Mouse (Mus musculus): ENCODE results near the gene Mrpl53.
A peak's percentile ranks its signal among the peaks of the same experiment; 100 is the strongest.

The Mrpl53 gene

DNA sequence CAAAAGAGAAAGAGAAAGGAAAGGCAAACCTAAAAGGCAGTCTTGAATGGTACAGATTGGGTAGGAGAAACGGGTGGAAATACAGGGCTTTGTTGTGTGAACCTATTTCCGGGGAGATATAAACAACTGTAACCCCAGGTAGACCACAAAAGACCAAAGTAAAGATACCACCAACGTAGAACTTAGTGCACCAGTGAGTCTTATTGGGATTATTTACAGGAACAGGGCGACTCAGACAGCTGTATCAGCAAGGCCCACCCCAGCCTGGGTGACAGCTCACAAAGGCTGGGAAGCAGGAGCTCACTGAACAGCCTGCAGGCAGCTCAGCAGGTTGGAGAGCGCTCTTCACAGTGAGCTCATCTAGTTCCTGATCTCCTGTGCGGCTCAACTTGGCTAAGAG lies 12.9 kb upstream of the Mrpl53 start:
- no peak for DNase-seq

DNA sequence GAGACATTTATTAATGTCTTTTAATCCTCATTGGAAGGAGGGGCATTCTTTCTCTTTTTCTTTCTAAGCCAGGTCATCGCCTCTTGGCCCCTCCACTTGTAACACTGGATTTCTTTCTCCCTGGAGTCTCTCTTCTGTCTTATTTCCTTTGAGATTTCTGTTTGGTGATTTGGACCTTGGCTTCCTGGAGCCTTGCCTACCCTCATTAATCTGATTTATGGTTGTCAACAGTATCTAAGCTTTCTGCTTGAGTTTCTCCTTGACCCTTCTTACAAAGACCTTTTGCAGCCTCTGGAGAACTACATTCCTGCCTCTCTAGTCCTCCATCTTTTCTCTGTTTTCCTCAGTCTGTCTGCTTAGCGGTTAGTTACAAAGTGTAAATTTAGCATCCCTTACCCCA lies 10.4 kb upstream of the Mrpl53 start:
- no peak for DNase-seq

DNA sequence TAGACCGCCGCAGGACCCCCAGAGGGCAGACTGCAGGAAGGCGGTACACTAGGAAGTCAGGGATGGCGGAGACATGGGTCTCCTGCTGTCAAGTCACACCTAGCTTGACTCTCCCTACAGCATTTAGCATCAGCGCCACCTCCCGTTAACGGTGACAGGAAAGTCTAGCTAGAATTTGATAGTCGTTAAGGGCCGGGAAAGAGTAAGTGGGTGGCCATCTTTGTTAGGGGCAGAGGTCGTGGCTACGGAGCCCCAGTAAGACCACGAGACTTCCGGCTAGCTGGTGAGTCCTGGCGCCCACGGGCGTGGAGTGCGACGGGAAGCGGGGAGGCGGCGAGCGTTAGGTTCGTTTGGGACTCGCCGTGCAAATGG lies 7.5 kb upstream of the Mrpl53 start, which contains the start of the genes Ccdc142 and Gm42688:
Ccdc142 (plus strand) TSS at position 286 of the 372 bp plus-strand sequence.
Gm42688 (plus strand) TSS at position 302 of the 372 bp plus-strand sequence.
- DNase-seq: peak; percentile 94

DNA sequence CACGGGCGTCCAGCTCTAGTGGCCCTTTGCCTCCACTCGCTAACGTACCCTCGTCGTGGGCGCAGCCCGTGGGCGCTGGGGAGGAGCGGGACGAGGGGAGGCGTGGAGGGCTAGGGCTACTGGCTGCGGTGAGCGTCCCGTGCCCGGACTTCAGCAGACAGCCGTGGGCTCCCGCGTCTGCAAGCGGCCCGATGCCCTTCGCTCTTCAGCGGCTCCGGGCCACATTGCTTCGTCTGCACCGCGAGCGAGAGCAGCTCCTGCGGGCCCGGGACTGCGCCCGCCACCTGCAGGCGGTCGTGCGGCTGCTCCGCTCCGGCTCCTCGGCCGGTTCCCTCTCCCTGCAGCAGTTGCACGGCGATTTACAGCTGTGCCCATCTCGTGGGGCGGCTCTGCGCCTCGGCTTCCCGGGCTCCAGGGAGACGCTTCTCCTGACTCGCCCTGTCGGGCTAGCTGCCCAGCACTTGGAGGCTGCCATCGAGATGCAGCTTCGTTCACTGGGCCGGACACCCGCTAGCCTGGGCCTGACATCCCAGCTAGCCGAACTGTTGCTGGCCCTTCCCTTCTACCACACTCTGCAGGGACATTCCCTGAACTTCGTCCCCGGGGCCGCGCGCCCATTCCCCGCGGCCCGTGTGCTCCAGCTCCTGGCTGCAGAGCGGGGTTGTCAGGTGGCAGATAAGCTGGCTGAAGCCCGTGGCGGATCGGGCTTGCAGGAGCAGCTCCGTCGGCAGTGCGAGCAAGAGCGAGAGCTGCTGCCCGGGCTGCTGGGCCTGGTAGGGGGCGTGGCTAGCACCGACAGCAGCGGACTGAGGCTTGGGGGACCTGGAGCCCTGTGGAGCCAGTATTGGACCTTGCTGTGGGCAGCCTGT lies 6.9 kb upstream of the Mrpl53 start:
- peak; percentile 57 for DNase-seq

DNA sequence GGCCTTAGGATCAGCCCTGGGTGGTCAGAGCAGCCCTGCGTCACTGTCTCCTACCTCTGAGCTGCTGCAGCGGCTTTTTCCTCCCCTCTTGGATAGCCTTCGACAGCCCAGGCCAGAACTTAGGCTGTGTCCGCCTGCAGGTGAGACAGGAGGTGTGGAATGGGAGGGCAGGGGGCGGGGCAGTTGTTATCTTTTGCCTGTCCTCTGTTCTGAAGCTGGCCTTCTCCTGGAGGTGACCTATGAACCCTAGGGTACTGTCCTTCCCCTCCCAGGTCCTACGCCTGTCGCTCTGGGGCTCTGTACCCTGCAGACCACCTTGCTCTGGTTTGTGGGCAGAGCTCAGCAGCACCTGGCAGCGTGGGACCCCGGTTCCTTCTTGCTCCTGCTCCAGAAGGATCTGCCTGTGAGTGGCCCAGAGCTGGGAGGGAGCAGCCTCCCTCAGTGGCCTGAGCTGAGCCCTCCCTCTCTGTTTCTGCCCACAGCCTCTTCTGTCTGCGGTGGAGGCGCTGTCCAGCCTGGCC lies 5.7 kb upstream of the Mrpl53 start:
- peak; percentile 37 for DNase-seq

DNA sequence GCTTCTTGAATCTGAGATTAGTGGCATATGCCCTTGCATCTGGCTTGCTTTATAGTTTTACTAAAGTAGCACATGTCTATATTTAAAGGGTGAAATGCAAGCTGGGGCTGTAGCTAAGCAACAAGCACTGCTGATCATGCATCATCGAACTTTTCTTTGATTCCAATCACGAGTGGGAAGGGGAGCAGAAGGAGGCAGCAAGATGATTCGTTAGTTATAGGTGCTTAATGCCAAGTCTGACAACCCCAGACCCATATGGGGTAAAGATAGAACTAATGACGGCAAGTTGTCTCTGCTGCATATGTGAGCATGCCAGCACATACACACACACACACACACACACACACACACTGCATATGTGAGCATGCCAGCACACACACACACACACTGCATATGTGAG lies 4.7 kb upstream of the Mrpl53 start:
- peak; percentile 12 for DNase-seq

DNA sequence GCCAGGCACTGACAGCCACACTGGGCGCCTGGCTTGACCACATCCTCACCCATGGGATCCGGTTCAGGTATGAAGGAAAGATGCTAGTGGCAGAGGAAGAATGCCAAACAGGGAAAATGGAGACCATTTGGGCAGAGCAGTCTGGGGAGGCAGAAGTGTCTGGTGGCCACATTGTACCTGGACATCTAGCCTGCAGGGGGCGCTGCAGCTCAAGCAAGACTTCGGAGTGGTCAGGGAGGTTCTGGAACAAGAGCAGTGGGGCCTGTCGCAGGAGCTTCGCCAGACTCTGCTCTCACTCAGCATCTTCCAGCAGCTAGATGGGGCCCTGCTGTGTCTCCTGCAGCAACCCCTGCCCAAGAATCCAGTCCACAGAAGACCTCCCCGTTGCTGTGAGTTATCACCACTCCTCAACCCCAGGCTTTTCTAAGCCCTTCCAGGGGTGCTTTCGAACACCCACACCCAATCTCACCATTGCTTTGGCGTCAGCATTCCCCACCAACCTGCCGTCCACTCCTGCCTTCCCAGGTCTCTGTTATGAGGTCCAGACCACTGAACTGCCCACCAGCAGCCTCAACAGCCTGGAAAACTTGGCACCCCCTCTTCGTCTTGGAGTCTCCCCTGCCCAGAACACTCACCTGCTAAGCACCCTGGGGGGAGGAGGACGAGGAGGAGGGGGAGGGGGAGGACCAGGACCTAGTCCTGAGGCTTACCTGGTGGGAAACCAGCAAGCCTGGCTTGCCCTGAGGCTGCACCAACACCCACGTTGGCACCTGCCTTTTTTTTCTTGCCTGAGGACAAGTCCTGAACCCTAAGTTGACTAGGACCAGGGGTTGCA lies 1.1 kb upstream of the Mrpl53 start:
- peak; percentile 76 for DNase-seq

DNA sequence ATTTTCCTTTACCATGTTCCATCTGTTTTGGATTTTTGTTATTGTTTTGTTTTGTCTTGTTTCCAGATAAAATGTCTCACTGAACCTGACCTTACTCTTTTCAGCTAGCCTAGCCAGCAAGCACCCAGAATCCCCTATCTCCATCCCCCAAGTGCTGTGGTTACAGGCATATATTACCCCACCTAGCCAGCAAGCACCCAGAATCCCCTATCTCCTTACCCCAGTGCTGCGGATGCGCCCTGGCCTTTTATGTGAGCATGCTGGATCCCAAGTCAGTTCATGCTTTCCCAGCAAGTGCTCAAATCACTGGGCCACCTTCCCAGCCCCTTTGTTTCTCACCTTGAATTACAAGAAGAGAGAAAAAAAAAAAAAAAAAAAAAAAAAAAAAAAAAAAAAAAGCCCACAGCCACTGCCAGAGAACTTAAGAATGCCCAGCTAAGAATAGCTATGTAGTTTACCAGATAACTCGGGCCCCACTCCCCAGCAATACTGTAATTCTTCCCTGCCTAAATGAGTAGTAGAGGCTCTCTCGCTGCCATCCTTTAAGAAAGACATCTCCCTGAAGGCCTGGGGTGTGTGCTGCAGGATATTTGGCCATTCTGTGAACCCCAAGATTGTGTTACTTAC lies 2.8 kb downstream of the Mrpl53 start:
- peak; percentile 17 for DNase-seq

DNA sequence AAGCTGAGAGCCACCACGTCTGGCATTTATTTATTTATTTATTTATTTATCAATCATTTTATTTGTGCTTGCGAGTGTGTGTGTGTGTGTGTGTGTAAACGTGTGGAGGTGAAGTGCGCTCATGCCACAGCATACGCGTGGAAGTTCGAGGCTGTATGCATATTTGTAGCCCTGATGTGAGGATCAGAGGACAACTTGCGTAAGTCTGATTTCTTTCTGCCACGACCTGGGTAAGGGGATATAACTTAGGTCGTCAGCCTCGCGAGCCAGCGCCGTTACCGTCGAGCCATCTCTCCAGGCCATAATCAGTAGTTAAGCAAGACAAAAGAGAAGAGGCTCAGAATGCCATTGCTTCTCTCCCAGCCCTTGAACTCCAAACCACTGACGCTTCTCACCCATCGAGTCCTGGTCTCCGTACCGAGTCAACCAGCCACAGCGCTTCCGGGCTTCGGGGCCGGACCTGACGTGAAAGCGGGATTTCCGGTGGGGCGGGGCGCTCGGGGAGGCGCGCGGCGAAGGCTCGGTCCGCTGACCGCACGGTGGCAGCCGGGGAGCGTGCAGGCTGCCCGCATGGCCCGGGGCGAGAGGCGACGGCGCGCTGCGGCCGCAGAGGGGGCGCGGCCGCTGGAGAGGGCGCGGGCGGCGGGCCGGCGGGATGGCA lies 6.3 kb downstream of the Mrpl53 start, which contains the start of gene Mogs:
Mogs (plus strand) TSS at position 486 of the 661 bp plus-strand sequence.
- DNase-seq: peak; percentile 89

DNA sequence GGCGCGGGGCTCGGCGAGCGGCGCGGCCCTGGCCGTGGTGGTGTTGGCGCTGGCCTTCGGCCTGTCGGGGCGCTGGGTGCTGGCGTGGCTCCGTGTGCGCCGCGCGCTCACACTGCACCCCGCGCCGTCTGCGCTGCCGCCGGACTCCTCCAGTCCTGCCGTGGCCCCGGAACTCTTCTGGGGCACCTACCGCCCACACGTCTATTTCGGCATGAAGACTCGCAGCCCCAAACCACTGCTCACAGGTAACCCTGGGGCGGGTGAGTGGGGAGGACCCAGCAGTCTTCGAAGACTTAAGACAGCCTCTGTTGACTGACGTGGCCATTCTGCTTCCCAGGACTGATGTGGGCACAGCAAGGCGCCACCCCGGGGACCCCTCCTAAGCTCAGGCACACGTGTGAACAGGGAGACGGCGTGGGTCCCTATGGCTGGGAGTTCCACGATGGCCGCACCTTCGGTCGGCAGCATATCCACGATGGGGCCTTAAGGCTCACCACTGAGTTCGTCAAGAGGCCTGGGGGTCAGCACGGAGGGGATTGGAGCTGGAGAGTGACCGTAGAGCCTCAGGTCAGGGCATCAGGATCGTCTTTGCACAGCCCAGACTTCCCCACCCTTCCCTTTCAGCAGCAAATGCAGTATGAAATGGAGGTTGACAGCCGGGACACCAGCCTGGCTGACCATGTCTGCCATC lies 7.0 kb downstream of the Mrpl53 start:
- DNase-seq: peak; percentile 54

DNA sequence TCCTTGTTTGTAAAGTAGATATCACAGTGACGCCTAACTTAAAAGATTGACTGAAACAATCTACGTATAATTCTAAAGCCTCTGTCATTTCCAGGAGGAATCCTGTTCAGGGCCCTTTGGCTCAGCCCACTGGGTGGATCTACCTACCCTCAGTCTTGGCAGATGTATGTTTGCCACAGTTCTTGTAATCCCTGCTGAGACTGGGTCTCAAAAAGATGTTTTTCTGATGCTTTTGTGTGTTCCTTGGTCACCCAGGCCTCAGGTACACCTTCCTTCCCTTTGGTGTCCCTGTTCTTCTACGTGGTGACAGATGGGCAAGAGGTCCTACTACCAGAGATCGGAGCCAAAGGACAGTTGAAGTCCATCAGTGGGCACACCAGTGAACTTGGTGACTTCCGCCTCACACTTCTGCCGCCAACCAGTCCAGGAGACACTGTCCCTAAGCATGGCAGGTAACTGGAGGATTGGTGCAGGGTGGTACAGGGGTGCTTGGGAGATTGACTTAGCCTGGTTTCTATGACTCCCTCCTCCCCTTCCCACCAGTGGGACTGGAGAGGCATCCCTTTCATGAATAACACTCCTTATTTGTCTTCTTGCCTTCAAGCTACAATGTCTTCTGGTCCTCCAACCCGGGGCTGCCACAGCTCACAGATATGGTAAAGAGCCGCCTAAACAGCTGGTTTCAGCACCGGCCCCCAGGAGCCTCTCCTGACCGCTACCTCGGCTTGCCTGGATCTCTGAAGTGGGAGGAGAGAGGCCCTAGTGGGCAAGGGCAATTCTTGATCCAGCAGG lies 7.7 kb downstream of the Mrpl53 start:
- DNase-seq: peak; percentile 51

DNA sequence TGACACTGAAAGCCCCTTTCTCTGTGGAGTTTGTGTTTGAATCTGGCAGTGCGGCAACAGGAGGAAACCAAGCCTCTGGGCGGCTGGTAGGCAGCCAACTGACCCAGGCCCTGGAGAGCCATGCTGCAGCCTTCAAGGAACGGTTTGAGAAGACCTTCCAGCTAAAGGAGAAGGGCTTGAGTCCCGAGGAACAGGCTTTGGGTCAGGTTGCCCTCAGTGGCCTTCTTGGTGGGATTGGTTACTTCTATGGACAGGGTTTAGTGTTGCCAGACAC lies 8.3 kb downstream of the Mrpl53 start:
- no peak for DNase-seq

DNA sequence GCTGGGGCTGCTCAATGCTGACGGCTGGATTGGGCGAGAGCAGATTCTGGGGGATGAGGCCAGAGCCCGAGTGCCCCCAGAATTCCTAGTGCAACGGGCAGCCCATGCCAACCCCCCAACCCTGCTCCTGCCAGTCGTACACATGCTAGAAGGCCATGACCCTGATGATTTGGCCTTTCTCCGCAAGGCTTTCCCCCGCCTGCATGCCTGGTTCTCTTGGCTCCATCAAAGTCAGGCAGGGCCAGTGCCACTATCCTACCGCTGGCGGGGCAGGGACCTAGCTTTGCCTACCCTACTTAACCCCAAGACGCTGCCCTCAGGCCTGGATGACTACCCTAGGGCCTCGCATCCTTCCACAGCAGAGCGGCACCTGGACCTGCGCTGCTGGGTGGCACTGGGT lies 8.8 kb downstream of the Mrpl53 start:
- DNase-seq: peak; percentile 33

DNA sequence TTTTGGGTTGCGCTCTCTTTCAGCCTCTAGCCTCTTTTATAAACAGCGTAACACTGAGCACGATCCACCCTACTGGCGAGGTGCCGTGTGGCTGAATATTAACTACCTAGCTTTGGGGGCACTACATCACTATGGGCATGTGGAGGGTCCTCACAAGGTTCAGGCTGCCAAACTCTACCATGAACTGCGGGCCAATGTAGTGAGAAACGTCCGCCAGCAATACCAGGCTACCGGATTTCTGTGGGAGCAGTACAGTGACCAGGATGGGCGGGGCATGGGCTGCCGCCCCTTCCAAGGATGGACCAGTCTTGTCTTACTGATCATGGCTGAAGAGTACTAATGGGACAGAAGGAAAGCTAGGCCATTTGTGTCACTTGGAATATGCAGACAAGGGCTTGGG lies 9.5 kb downstream of the Mrpl53 start:
- DNase-seq: peak; percentile 36

DNA sequence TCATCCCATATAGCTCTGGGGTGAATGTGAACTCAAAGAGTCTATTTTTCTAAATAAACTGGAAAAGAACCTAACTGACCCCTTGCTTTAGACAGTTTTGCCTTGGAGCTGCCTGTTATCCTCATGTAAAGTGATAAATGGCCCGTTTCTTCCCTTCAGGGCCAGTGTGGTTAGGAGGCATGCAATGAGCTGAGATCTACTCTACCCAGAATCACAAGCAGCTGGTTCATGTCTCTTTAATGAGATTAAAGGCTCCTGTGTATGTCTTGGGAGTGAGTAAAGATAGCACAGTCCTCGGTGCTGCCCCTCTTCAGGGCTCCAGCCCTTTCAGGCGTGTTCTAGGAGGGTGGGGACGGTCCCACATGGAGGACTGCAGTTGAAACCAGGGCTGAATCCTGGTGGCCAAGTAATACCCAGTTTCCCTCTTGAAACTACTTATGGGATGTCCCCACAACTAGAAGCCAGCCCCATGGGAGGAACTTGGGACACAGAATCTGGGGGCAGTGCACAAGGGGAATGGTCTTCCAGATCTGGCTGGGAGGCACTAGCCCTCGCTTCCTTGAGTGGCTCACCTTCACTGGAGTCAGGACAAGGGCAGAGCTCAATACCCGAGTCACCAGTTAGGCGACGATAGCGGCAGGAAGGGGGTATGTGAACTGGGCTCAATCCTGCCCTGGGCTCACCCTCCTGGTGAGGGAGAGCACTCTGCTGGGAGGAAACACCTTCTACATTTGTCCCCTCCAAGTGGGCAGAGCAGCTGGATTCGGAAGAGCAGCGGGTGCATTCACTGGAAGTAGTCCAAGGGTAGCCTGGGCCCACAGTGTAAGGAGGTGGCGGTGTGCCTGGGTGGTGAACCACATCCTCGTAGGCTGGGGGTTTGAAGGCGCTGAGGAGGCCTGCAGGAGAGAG lies 10.2 kb downstream of the Mrpl53 start:
- DNase-seq: peak; percentile 9

DNA sequence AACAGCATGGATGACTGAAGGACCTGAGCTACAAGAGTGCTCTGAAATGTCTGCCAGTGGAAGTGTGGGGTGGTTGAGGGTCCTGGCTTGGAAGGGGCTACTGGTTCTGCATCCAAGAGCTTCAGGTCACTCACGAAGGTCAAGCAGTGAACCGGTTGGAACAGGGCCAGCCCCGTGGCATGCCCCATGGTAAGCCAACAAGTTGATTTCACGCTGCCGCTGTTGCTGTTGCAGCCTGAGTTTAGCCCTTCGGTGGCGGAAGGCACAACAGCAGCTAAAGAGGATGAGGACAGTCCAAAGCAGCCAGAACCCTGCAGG lies 10.9 kb downstream of the Mrpl53 start:
- DNase-seq: peak; percentile 66

DNA sequence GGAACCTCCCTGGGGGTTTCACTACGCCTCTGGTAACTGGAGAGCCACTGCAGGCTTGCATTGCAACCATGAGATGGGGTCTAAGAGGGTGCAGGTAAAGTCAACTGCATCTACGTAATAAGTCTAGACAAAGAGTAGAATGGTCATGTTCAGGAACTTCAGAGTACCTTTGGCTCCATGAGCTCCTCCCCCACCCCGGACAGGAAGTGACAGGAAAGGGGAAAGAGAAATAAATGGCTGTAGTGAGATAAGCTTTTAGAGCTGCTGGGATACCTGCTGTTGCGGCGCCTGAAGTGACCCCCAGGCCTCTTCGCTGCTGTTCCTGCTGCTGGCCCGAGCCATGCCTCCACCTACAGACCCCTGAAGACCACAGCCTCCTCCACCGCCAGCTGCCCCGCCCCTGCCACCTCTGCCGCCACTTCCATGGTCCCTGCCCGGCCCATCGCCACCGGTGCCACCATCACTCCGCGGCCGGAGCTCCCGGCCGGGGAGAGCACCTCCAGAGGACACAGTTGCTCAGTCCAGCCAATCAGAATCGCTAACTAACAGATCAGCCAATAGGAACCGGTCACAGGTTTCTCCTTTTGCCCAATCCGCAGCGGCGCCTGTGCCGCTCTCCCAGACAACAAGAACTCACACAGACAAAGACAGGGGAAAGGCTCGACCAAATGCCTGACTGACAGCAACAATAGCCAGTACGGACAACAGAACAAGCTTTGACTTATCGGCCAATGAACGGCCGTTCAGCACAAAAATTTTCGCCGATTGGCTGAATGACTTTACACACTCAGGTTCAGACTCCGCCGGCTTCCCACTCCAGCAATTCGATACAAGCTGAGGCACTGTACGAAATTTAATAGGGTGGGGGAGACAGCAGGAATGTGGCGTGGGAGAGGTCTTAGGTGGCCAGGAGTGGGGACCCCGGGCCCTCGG lies 12.4 kb downstream of the Mrpl53 start, which contains the start of gene Wbp1:
Wbp1 (minus strand) TSS at position 630 of the 933 bp plus-strand sequence.
- DNase-seq: peak; percentile 99

DNA sequence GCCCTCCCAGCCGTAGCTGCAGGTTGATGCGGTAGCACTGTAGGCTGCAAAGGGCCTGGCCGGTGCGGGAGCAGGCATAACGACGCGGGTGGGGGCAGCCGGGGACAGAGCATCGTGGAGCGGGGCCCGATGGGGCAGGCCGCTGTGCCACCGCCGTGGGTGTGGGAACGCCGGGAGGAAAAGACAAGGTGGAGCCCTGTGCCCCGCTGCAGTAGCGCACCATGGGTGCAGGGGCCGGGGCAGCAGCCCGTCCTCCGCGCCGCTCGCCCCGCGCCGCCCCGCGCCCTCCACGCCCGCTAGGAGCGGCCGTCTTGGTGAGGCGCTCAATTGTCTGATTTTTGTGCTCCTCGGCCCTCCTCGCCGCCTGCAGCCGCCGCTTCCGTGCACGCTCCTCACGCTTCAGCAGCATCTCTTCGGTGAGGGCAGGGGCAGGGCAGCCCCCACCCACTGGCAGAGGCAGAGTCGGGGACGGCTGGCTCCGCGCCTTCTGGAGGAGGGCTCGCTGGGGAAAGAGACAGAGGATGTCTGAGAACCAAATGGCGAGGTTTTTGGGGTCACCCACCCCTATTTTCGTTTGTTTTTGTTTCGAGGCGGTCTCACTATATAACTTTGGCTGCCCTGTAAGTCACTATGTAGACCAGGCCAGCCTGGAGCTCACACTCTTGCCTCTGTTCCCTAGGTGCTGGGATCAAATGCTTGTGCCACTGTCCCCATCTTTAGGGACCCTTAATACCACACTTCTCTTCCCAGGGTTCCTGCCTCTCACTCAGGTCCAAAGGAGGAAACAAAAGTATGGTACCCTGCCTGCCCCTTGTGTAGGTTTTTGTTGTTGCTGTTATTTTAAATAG lies 13.2 kb downstream of the Mrpl53 start:
- no peak for DNase-seq
